Mouse (Mus musculus) embryonic facial prominence, embryonic 15.5 days (tissue): ENCODE data around the gene Atp1b3. TPM values are rescaled to one million over a fixed set of nuclear protein-coding genes. Genes with fewer than 3 reads are reported as not detected.
"Not testable (repeated sequence)": the region's sequence is repeated elsewhere in the genome, so short reads cannot be mapped to it uniquely, and the experiment has no call there.

Source experiments
- ATAC-seq: fragments of 200-750 bp; cut with Nextera tagmentation; 2 replicates; pipeline ENCODE4 v1.8.0; 2017; ENCODE audit warnings: low read depth, moderate TSS enrichment; ENCODE audit not compliant: insufficient number of reproducible peaks, low FRiP score, low TSS enrichment
- H3K27ac ChIP-seq: fragments of 300-500 bp; sonication (generic); replicated peaks from 2 replicates; pipeline ENCODE4 v1.5.1; 2015; ENCODE audit warnings: mild to moderate bottlenecking, inconsistent platforms
- H3K27me3 ChIP-seq: fragments of 300-500 bp; sonication (generic); 2 replicates; pipeline ENCODE4 v1.6.1; 2015; ENCODE audit warnings: inconsistent platforms
- H3K36me3 ChIP-seq: fragments of 300-500 bp; sonication (generic); 2 replicates; pipeline ENCODE4 v1.6.1; 2015; ENCODE audit warnings: mild to moderate bottlenecking, inconsistent platforms
- H3K4me1 ChIP-seq: fragments of 300-500 bp; sonication (generic); 2 replicates; pipeline ENCODE4 v1.6.1; 2015; ENCODE audit warnings: inconsistent platforms
- H3K4me2 ChIP-seq: fragments of 300-500 bp; sonication (generic); replicated peaks from 2 replicates; pipeline ENCODE4 v1.6.1; 2015; ENCODE audit warnings: mild to moderate bottlenecking, inconsistent platforms
- H3K4me3 ChIP-seq: fragments of 300-500 bp; sonication (generic); replicated peaks from 2 replicates; pipeline ENCODE4 v1.5.1; 2015; ENCODE audit warnings: mild to moderate bottlenecking, inconsistent platforms
- H3K9ac ChIP-seq: fragments of 300-500 bp; sonication (generic); 2 replicates; pipeline ENCODE4 v1.6.1; 2015; ENCODE audit warnings: inconsistent platforms
- H3K9me3 ChIP-seq: fragments of 300-500 bp; sonication (generic); replicated peaks from 2 replicates; pipeline ENCODE4 v1.6.1; 2016; ENCODE audit warnings: inconsistent platforms
- whole genome bisulfite sequencing: fragments of 180-500 bp; shearing (Covaris S2); methylation state at CpG from one replicate; pipeline ENCODE4 v1.1.7; 2015; 5-methylcytosine and 5-hydroxymethylcytosine counted together
- polyA plus RNA-seq: library from polyadenylated mRNA; unstranded; fragments of >200 nt; fragmentation: Nextera tagmentation; extraction: Ambion mirVana; gene quantifications from 2 replicates; pipeline ENCODE4 v1.2.1, GENCODE M21; 2015

Atp1b3 gene
- polyA plus RNA-seq, result 163 and 171 TPM in 2 replicates

DNA sequence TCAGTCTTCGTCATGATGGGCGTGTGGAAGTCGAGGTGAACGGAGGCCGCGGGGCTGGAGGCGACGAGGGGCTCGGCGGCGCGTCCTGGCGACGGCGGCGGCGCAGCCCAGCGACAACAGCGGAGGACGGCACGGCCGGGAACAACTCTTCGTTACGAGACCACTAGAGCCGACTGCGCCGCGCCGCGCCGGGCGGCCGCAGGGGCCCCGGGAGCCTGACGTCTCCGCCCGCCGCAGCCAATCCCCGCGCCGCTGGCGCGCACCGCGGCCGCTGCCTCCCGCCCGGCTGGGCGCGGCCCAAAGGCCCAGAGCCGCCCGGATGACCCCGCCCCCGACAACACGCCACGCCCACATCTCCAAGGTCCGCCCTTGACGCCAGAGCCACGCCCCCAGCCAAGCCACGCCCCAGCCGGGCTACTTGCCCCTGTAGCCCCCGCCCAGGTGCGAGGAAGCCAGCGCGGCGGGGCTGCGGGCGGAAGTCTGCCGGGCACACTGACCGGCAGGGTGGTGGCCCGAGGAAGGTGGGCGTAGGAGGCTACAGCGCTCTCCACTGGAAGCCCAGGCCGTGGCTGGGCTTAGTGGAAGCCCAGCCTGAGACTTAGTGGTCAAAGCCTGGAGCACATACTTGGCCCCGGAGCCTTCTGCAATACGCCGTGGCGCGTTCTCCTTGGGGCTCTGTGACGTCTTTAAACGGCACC lies at the start of gene Atp1b3:
Atp1b3 (minus strand) TSS at position 302 of the 698 bp plus-strand sequence.
- WGBS, result under 1% methylated on average over 59 of the region's 81 CpGs
- peaks cover 17% of the 10 kb centered on the region for H3K4me1 ChIP-seq
- H3K4me3 ChIP-seq, result peak within 1 kb of the TSS; percentile 60
- H3K36me3 ChIP-seq, result no peaks in the 10 kb centered on the region
- peak within 1 kb of the TSS; percentile 91 for H3K27ac ChIP-seq
- no peaks in the 10 kb centered on the region for H3K9me3 ChIP-seq
- peak within 1 kb of the TSS; percentile 69 for H3K9ac ChIP-seq
- H3K27me3 ChIP-seq, result no peaks in the 10 kb centered on the region
- H3K4me2 ChIP-seq, result peak within 1 kb of the TSS; percentile 88
- peak; percentile 99 for ATAC-seq

DNA sequence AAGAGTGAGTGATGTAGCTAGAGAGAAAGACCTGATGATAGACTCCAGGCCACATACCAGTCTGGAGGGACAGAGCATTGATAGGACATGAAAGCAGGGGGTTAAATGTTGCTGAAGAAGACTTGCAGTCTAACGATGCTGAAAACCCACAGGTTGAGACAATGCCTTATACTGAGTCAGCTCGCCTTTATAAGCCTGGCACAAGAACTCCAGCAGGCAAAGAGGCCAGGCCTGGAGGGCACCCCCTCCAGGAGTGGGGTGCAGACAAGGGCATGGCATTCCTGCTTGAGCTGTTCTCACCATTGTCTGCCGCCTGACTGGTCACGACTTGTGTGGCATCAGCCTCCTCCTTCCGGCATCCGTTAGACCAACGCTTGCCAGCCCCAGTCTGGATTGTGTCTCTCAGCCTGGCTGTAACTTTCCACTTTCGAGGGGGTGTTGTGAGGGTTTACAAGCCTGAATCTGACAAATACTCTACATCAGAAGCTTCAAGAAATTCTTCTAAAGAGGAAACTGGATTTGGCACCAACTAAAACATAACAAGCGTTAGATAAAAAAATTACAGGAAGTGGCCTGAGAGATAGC lies 48.7 kb upstream of the Atp1b3 start:
- no peak overlapping the region for H3K27ac ChIP-seq
- H3K9me3 ChIP-seq, result no peaks in the 10 kb centered on the region
- no peak for ATAC-seq
- no peak overlapping the region for H3K9ac ChIP-seq
- no peak overlapping the region for H3K4me3 ChIP-seq
- 60% methylated on average over 9 of the region's 9 CpGs for WGBS
- H3K36me3 ChIP-seq, result no peaks in the 10 kb centered on the region
- 0 out of 2 replicates have a peak, but pooled peaks cover 6% of the 10 kb centered on the region for H3K4me1 ChIP-seq
- H3K4me2 ChIP-seq, result no peak overlapping the region
- H3K27me3 ChIP-seq, result no peaks in the 10 kb centered on the region

DNA sequence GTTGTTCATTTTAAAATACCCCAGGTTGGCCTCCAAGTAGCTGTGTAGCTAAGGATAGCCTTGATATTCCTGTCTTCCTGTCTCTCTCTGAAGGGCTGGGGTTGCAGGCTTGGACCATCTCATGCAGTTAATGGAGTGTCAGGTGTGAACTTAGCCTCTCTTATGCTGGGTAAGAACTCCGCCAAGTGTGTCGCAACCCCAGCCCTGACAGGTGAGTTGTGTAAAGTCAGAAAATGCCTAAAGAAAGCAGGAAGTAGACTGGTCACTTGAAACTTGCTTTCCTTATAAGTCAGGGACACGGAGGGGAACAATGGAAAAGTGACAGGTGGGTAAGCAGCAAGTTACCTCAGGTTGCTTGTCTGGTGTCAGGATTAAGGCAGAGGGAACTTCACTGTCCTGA lies 40.1 kb upstream of the Atp1b3 start:
- Histone ChIP-seq H3K9me3 (no peaks in the 10 kb centered on the region), H3K27ac (no peak overlapping the region), H3K36me3 (no peaks in the 10 kb centered on the region), H3K4me2 (no peak overlapping the region), H3K27me3 (no peaks in the 10 kb centered on the region), H3K4me1 (no peaks in the 10 kb centered on the region), H3K4me3 (no peak overlapping the region), H3K9ac (no peak overlapping the region)
- no peak for ATAC-seq
- 80% methylated on average over 3 of the region's 3 CpGs for WGBS

DNA sequence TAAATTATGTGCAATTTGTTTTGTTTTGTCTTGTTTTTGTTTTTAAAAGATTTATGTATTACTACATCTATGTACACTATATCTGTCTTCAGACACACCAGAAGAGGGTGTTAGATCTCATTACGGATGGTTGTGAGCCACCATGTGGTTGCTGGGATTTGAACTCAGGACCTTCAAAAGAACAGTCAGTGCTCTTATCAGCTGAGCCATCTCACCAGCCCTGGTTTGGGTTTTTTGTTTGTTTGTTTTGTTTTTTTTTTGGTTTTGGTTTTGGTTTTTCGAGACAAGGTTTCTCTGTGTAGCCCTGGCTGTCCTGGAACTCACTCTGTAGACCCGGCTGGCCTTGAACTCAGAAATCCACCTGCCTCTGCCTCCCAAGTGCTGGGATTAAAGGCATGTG lies 35.7 kb upstream of the Atp1b3 start:
- 90% methylated on average over 3 of the region's 3 CpGs for WGBS
- H3K27ac ChIP-seq, H3K9me3 ChIP-seq, H3K9ac ChIP-seq, H3K4me1 ChIP-seq, H3K27me3 ChIP-seq, H3K36me3 ChIP-seq, H3K4me2 ChIP-seq, ATAC-seq, H3K4me3 ChIP-seq: not testable (repeated sequence)

DNA sequence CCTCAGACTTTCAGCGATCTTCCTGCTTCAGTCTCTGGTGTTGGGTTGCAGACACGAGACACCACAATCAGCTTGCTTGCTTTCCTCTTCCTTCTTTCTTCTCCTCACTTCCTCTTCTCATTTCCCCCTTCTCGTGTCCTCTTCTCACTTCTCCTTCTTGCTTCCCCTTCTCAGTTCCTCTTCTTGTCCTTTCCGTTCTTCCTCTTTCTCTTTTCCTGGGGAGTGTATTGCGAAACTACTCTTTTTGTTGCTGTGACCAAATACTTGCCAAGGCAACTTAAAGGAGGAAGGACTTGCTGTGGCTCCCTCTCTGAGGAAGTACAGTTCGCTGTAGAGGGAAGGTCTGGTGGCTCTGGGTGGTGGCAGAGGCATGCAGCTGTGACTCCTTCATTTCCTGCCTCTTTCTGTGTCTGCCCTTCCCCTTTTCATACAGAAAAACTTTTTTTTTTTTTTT lies 35.2 kb upstream of the Atp1b3 start:
- H3K36me3 ChIP-seq, result no peaks in the 10 kb centered on the region
- no peaks in the 10 kb centered on the region for H3K27me3 ChIP-seq
- H3K4me1 ChIP-seq, result peaks cover 6% of the 10 kb centered on the region; the same call in 1 of the 2 replicates
- no peak overlapping the region for H3K9ac ChIP-seq
- H3K27ac ChIP-seq, result no peak overlapping the region
- H3K9me3 ChIP-seq, result no peaks in the 10 kb centered on the region
- ATAC-seq, result no peak
- H3K4me2 ChIP-seq, result no peak overlapping the region
- no peak overlapping the region for H3K4me3 ChIP-seq
- 58% methylated on average over 6 of the region's 6 CpGs for whole genome bisulfite sequencing

DNA sequence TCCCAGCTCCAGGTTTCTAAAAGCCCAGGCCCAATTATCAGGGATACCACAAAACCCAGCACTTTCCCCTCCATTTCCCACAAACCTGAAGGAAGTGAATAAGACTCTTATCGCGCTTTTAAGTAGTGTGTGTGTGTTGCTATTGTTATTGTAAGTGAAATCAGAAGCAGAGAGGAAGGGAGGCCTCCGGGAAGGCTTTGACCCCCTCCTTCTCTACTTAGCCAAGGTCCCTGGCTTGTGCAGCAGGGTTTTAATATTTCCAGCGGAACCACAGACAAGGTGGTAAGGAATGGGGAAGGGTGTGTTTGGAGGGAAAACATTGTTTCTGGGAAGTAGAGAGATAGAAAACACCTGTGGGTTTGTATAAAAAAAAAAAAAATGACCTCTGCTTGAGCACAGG lies 34.4 kb upstream of the Atp1b3 start:
- no peak for ATAC-seq
- peaks cover 6% of the 10 kb centered on the region; the same call in 1 of the 2 replicates for H3K4me1 ChIP-seq
- no peak overlapping the region for H3K9ac ChIP-seq
- 32% methylated on average over 4 of the region's 4 CpGs for WGBS
- H3K4me2 ChIP-seq, result no peak overlapping the region
- H3K27ac ChIP-seq, result no peak overlapping the region
- H3K9me3 ChIP-seq, result no peaks in the 10 kb centered on the region
- H3K4me3 ChIP-seq, result no peak overlapping the region
- no peaks in the 10 kb centered on the region for H3K36me3 ChIP-seq
- no peaks in the 10 kb centered on the region for H3K27me3 ChIP-seq

DNA sequence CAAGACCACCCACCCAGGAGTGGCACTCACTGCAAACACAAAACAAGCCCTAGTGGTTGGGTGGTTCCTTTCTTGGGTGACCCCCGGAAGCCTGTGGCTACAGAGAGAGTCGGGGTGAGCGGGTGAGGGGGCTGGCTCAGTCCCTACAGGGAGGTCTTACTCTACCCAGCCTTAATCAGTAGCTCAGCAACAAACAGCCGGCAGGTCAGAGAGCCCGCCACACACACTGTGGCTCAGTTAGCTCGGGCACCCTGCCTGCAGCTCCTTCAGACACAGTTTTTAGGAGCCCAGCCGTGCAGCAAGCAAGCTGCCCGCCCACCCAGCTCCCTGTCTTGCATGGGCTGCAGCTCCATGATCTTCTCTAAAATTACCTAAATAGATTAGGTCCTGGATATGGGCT lies 33.9 kb upstream of the Atp1b3 start:
- 41% methylated on average over 8 of the region's 8 CpGs for WGBS
- no peak for ATAC-seq
- H3K4me2 ChIP-seq, result no peak overlapping the region
- no peak overlapping the region for H3K27ac ChIP-seq
- H3K27me3 ChIP-seq, result no peaks in the 10 kb centered on the region
- no peaks in the 10 kb centered on the region for H3K9me3 ChIP-seq
- H3K4me1 ChIP-seq, result peaks cover 6% of the 10 kb centered on the region; the same call in 1 of the 2 replicates
- no peak overlapping the region for H3K9ac ChIP-seq
- H3K4me3 ChIP-seq, result no peak overlapping the region
- H3K36me3 ChIP-seq, result no peaks in the 10 kb centered on the region

DNA sequence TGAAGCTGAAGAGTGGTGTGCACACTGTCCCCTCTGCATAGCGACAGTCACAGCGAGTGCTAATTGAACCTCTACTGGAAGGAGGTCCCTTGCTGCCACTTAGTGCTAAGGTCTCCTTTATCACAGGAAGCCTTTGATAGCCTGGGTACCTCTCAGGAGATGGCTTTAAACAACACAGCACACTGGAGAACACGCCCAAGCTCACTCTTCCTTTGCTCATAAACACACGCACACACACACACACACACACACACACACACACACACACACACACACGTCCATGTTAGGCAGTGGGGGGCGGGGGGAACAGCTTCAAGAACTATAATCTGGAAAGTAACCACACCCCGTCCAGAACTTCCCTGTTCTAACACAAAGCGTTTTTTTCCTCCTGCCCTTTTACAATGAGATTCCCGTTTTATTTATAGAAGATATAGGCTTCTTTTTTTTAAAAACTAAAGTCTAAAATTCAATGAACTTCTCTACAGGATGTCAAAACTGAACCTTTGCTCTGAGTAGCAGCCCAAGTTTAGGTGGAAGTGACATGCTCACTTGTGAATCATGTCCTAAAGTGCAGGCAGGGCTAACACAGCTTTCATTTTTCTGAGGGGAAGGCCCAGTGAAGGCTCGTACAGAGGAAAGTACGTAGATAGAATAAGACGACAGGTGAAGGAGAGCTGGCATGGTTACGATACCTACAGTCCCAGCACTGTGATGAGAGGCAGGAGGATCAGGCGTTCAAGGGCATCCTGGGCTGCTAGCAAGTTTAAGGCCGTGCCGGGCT lies 30.9 kb upstream of the Atp1b3 start:
- H3K9ac ChIP-seq, result no peak overlapping the region
- H3K36me3 ChIP-seq, result no peaks in the 10 kb centered on the region
- H3K27ac ChIP-seq, result no peak overlapping the region
- no peak overlapping the region for H3K4me3 ChIP-seq
- H3K9me3 ChIP-seq, result no peaks in the 10 kb centered on the region
- 71% methylated on average over 16 of the region's 16 CpGs for WGBS
- H3K27me3 ChIP-seq, result no peaks in the 10 kb centered on the region
- no peak for ATAC-seq
- H3K4me1 ChIP-seq, result peaks cover 6% of the 10 kb centered on the region; the same call in 1 of the 2 replicates
- no peak overlapping the region for H3K4me2 ChIP-seq

DNA sequence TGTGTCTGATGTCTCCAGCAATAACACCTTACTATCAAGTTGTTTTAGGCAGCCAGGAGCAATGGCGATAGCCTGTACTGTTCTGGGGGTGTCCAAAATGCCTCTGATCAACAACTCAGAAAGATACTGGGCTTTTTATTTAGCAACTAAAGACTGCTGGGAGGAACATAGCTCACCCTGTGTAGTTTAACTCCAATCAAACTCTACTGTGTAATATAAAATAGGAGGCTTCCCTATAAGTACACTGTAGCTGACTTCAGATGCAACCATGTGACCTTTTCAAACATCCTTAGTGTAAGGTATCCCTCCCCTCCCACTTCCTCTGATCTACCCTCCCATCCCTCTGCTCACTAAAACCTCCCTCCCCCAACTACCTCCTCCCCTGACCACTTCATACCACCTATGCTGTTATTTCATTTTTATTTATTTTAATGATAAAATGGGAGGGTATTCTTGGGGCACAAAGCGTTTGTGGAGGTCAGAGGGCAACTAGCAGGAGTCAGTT lies 29.5 kb upstream of the Atp1b3 start:
- Histone ChIP-seq H3K4me3 (no peak overlapping the region), H3K27me3 (no peaks in the 10 kb centered on the region), H3K9me3 (no peaks in the 10 kb centered on the region), H3K27ac (no peak overlapping the region), H3K9ac (no peak overlapping the region), H3K36me3 (no peaks in the 10 kb centered on the region), H3K4me1 (peaks cover 6% of the 10 kb centered on the region; the same call in 1 of the 2 replicates), H3K4me2 (no peak overlapping the region)
- WGBS, result 78% methylated on average over 2 of the region's 2 CpGs
- no peak for ATAC-seq

DNA sequence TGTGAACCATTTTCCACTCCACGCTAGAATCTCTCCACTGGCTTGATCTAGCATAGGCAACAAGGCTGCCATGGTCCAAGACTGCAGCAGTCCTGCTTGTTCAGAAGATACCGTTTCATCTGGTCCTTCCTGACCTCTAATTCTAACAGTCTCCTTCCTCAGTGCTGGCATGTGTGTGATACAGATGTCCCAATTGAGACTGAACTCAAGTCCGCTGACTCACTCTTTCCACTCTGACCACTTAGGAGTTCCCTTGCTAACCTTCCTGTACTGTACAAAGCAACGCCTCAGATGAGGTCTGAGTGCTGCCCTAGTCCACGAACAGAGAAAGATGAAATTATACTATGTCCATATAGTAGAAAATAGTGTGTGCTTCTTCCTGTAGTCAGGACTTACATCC lies 28.9 kb upstream of the Atp1b3 start:
- no peaks in the 10 kb centered on the region for H3K36me3 ChIP-seq
- H3K27ac ChIP-seq, result no peak overlapping the region
- no peak overlapping the region for H3K4me2 ChIP-seq
- WGBS, result 83% methylated on average over 5 of the region's 5 CpGs
- no peaks in the 10 kb centered on the region for H3K4me1 ChIP-seq
- no peaks in the 10 kb centered on the region for H3K27me3 ChIP-seq
- H3K9me3 ChIP-seq, result no peaks in the 10 kb centered on the region
- no peak overlapping the region for H3K4me3 ChIP-seq
- H3K9ac ChIP-seq, result no peak overlapping the region
- ATAC-seq, result no peak

DNA sequence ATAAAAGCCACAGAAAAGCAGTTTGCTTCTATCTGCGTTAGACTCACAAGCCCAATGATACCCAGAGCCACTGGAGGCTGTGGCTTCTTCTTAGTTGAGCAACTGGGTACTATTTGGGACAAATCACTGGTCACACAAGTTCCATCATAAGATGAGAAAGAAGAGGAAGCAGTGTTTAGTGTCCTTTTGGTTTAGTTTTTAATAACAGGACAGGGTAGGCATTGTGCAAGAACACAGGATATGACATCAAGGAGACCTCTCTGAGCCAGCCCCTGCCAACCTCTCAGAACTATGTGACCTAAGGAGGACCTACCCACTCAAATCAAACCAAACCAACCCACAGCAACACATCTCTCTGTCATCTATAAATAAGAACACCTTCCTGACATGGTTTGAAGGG lies 27.7 kb upstream of the Atp1b3 start:
- no peak for ATAC-seq
- Histone ChIP-seq H3K4me1 (no peaks in the 10 kb centered on the region), H3K27me3 (no peaks in the 10 kb centered on the region), H3K9ac (no peak overlapping the region), H3K4me2 (no peak overlapping the region), H3K36me3 (no peaks in the 10 kb centered on the region), H3K9me3 (no peaks in the 10 kb centered on the region), H3K4me3 (no peak overlapping the region), H3K27ac (no peak overlapping the region)
- WGBS, result 75% methylated on average over 1 of the region's 1 CpGs
